Mouse (Mus musculus) bone marrow, adult 2 months (tissue): ENCODE results near the gene Msl1.

Experiments used
- CTCF ChIP-seq: fragments of 200-500 bp; IDR thresholded peaks from 2 replicates; pipeline ENCODE4 v1.5.1; 2011; ENCODE audit warnings: low read length, control low read depth; ENCODE audit not compliant: control insufficient read depth, insufficient read depth
- POLR2A ChIP-seq: fragments of 200-500 bp; IDR thresholded peaks from 2 replicates; pipeline ENCODE4 v1.6.1; 2011; ENCODE audit warnings: low read depth, mild to moderate bottlenecking, control low read depth, low read length, borderline replicate concordance; ENCODE audit not compliant: control insufficient read depth

DNA sequence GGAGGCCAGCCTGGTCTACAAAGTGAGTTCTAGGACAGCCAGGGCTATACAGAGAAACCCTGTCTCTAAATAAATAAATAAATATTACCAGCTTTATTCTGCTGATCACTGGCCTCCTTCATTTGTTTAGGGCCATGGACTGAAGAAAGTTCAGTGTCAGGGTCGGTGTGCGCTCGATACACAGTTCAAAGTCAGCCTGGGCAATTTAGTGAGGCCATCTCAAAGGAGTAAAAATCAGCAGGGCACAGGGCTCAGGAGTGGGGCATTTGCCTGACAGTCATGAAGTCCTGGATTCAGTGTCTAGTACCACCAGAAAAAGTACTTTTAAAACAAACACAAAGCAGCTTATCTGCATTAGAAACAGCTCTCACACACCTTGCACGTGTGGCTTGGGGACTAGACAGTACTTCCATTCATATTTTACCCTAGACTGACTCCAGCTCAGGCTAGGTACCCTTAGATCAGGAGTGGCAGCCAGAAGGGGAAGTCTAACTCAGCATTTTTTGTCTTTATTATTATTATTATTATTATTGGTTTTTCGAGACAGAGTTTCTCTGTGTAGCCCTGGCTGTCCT, 4.6 kb upstream of the Msl1 start:
- TF ChIP-seq CTCF: no peak
- TF ChIP-seq POLR2A: no peak
